Mouse (Mus musculus): ENCODE measurements at regions not wholly inside any gene's neighbourhood (a gene's known extent, or its start where the extent isn't known, plus 50 kb on each side); places are given as distances from the start of the nearest gene placed in this dataset.
A peak's percentile ranks its signal among the peaks of the same experiment; 100 is the strongest.

DNA sequence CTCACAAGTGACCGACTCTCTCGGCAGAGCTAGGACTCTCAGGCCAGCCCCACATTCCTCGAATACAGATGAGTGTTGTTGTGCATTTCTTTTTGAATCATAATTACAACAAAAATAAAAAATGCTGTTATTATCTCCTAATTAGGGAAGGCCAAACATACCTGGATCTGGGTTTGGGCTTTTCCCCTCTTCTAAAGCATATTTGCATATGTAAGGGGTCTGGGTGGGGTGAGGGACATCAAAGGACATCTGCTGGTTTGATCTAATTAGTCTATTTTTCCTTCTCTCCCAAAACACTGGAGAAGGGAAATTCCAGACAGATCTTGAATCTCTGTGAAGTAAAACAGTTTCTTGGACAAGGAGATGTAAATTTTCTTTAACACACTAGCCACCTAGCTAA, 85.3 kb downstream of the Tfap2a start:
- no peak for DNase-seq

DNA sequence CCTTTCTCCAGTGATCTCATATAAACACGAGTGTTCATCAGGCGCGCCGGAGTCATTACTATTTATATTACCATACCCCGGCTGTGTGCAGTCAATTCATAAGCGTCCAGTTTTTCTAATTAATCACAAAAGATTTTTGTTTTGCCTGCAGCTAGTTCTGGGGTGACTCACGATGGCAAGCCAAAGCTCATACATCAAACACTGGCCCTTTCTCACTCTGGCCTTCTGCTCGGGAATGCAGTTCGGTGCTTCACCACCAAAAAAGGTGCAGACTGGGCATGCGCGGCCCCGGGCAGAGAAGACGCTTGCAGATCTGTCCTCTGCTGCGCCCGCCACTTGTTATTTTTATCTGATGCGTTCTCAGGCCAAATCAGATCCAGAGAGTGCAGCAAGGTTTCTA, 87.1 kb downstream of the Tfap2a start:
- peak; percentile 88 for DNase-seq

DNA sequence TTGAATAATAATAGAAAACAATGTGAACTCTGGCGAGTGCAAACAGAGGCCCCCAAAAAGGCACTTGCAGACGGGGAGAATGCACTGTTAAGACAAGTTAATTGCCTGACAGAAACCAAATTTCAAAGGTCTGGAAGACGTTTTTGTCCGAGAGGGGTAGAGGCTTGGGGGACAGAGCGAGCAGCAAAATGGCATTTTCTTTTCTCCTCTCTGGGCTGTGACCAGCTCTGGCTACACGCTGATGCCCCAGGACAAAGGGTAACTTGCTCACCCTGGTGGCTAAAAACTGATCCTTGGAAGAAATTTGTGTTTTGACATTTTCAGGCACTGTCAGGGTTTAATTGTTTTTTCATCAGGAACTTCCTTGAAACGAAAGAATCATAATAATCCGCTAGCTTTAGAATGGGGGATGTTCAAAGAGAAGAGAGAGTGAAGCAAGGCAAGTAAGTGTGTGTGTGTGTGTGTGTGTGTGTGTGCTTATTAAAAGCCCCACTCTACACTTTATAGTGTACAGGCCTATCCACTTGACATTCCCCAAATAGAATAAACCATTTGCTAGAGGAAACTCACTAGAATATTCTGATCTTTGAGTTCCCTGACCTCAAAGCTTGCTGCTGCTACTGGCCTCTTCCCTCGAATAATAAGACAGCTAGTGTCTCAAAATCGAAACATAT, 88.0 kb downstream of the Tfap2a start:
- DNase-seq, result no peak

GRCm38 (mm10) chr13:40649096-40650035, 88.8 kb downstream of the Tfap2a start:
- DNase-seq, result no peak

DNA sequence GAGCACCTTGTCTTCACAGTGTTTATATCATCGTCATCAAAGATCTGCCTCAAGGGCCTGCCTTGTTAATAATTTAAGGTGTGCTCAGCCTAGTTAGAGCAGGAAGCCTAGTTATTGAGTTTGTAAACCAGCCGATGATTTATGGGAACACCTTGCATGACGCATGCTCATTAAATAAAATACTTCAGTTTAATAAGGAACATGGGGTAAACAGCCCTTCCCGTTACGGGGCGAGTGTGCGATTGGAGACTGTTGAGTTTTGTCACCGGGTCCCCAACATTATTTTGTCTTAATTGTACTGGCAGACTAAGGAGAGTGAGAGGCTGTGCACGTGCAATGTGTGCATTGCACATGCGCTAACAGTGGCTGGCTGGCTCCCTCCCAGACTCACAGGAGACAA, 92.0 kb downstream of the Tfap2a start:
- no peak for DNase-seq

- no peak for DNase-seq
Observed at GRCm38 (mm10) chr13:40645646-40646045, 92.5 kb downstream of the Tfap2a start.

DNA sequence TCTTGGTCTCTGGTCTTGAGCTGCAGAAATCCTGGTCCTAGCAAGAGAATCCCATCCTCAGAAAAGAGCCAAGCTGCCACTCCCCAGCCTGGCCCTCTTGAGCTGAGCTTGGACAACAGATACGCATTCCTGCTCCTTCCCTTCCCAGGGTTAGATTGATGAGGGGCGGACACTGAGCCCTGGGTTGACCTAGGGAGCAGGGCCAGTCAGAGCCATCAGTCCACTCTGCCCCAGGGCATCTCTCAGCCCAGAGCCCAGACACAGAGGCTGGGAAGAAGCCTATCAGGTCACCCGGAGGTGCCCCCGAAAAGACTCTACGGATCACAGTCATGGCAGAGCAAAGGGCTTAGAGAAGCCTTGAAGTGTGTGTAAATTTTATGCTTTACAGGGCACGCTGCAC, 95.2 kb downstream of the Tfap2a start:
- no peak for DNase-seq

DNA sequence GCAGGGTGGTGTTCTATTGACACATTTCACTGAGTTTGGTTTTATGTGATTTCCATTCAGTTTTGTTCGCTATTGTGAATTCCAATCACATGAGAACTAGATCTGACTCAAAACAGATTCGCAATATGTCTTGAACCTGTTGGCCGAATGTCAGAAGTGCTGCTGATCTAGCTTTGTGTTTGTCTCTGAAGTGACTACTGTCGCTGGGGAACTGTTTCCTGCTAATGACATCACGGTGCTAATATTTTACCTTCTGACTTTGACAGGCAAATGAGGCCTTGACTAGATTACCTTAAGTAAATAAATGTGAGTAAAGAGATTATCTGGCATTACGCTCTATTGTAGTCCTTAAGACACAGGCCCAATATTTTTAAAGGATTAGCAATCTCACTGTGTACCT, 100.9 kb downstream of the Tfap2a start:
- no peak for DNase-seq

DNA sequence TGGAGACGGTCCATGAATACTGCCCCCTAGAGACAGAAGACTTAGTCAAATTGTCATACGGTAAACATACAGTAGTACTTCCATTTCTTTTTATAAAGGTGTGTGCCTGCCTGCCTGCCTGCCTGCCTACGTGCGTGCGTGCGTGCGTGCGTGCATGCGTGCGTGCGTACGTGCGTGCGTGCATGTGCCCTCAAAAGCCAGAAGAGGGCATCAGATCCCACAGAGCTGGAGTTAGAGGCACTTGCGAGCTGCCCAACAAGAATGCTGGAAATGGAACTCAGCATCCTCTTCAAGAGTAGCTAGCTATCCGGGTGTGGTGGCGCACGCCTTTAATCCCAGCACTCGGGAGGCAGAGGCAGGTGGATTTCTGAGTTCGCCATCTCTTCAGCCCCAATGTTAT, 120.3 kb downstream of the Tfap2a start:
- DNase-seq, result no peak

- no peak for DNase-seq
Observed at GRCm38 (mm10) chr13:40608526-40608925, 129.7 kb downstream of the Tfap2a start.

DNA sequence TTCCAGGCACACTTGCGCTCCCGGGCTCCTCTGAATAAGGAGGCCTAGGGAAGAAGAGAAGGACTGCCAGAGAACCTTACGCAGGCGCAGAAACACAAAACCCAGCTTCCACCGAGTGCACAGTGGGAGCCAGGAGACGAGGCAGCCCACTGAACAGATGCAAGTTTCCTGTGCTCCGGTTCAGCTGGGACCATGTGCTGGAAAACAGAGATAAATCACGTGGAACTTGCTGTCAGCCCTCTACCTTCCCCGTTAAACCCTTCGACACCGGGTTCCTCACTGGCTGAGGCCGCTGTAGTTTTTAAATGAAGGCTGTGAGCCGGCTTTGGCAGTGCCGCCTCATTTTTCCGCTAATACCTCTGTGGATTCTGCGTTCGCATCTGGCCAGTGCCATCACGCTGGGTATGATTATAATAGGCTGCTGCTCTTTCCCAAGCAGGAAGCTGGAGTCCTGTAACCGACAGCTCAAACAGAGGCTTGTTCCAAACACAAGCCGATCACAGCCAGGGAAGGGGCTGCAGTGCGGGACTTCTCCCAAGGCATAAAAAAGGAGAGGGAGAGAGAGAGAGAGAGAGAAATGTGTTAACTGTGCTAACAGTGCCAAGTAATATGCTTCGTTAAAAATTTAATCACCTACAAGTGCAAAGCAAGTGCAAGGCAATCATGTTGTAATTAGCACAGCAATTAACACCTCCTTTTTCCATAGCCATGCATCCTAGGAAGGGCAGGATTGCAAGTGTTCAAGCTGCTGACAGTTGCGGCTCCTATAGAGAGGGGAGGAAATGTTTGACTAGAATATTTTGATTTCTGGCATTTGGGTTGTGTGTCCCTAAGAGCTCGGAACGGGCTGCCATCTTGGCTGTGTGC, 131.5 kb downstream of the Tfap2a start:
- no peak for DNase-seq

- DNase-seq, result peak; percentile 65
Observed at GRCm38 (mm10) chr13:40605686-40606404, 132.3 kb downstream of the Tfap2a start.

GRCm38 (mm10) chr13:40574981-40575745, 163.0 kb downstream of the Tfap2a start:
- DNase-seq, result no peak

DNA sequence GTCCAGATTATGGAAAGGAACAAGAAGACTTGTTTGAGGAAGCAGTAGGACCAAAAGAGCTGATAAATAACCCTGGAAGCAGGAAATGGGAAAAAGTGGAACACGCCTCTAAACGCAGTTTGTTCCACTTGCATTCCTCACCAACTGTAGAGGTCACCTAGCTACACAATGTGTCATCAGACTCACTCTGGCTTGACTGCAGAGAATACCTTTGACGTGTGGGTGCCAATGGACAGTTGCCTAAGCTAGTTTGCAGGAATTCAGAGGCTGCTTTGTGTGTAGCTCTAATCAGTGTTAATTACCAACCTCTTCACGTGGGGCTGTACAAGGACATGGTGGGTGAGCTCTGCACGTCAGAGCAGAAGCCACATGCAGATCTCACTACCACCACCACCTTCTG, 168.7 kb downstream of the Tfap2a start:
- DNase-seq, result no peak

DNA sequence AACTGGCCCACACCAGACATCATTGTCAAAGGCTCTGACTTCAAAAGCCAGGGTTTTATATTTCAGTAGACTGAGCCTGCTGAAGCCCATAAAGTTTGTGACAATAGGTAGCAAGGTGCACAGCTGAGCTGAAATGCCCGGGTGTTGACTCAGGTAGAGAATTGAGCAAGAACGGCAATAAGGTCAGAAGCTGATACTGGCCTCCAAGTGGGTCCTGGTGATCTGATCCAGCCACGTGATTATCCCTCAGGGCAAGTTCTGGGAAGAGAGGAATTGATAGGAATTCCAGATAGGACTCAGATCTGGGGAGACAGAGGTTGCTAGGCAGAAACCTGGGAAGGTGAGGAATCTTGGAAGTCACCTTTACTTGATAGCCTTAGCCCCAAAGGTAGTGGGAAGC, 170.4 kb downstream of the Tfap2a start:
- no peak for DNase-seq

- DNase-seq, result no peak
Observed at GRCm38 (mm10) chr13:40564351-40564750, 173.8 kb downstream of the Tfap2a start.

GRCm38 (mm10) chr13:40554368-40554767, 183.8 kb downstream of the Tfap2a start:
- no peak for DNase-seq

GRCm38 (mm10) chr13:40525501-40525900, 164.3 kb upstream of the Ofcc1 start:
- DNase-seq, result no peak

- no peak for DNase-seq
Observed at GRCm38 (mm10) chr13:40523115-40523514, 161.9 kb upstream of the Ofcc1 start.

DNA sequence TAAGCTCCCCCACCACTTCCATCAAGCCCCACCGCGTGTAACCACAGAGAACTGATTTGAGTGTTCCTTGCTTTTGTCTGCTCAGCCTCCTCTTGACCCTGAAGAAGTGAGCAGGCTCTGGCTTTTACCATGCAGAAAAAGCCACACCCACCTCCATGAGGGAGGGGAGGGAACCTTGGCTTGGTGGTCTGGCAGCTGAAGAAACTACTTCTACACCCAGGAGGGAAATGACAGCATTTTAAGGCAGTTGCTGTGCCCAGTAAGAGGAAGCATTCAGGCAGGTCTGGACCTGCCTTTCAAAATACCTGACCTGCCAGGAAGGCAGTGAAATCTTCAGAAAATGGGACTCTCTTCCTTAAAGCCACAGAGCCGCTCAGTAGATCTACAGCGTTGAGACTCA, 156.9 kb upstream of the Ofcc1 start:
- DNase-seq, result no peak

DNA sequence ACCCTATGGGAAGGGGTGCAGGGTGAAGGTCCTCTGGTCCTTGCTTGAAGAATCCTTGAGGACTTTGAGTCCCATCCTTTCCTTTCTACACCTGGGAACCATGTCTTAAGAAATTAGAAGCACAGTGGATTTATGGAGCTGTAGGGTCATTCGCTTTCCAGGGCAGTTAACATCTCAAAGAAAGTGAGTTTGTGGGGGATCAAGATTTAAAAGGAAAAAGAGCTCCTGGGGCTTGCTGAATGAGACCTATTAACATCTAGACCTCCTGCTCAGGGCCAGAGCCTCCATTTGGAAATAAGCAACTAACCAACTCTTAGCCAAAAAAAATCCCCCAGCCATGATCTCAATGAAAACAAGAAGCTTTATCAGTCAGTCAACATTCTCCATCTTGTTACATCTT, 148.0 kb upstream of the Ofcc1 start:
- no peak for DNase-seq

All from adrenal gland, adult 2 months (tissue).